Comparison of ENCODE assay signal across 8 mouse cellular contexts in genomic region chr5:145084822-145085221, GRCm38 (mm10). TPM values are rescaled to one million over a fixed set of nuclear protein-coding genes. Genes with fewer than 3 reads are reported as not detected.
DNase-seq lines count a peak whose midpoint lies in the region; ATAC-seq and TF ChIP-seq lines count a peak whose summit lies in the region.
"Had no signal": no experiment of that assay in that cellular context is flagged by ENCODE, and none has a peak within 500 bp of the region (broad histone marks: within the 10 kb centered on the region; RNA-seq: fewer than 3 reads in every experiment).

No protein-coding gene starts in this region.

- no peak for TF ChIP-seq POLR2A in lung, adult 2 months (IDR thresholded peaks at IDR 0.05; ENCODE audit: borderline replicate concordance, extremely low read depth, low read depth, low read length)

- H3K9me3 ChIP-seq in lung, postnatal 0 days (ENCODE audit: low read length) = no peaks in the 10 kb centered on the region
- no peaks in the 10 kb centered on the region for H3K9me3 ChIP-seq in forebrain, embryonic 15.5 days
- H3K9me3 ChIP-seq in liver, embryonic 12.5 days (replicated peaks) = no peaks in the 10 kb centered on the region
- no peaks in the 10 kb centered on the region for H3K9me3 ChIP-seq in stomach, postnatal 0 days (ENCODE audit: control insufficient read depth, low read length)

- no peak for TF ChIP-seq CTCF in lung, postnatal 0 days (IDR thresholded peaks at IDR 0.05)
- no peak for TF ChIP-seq CTCF in lung, adult 2 months (IDR thresholded peaks at IDR 0.05; ENCODE audit: insufficient read depth, low read length)
- TF ChIP-seq CTCF in stomach, postnatal 0 days (IDR thresholded peaks at IDR 0.05; ENCODE audit: low read depth) = no peak

- no peaks in the 10 kb centered on the region for H3K27me3 ChIP-seq in lung, postnatal 0 days (replicated peaks; ENCODE audit: insufficient read depth, low read length)
- H3K27me3 ChIP-seq in forebrain, embryonic 15.5 days = no peaks in the 10 kb centered on the region
- H3K27me3 ChIP-seq in liver, embryonic 12.5 days (replicated peaks) = no peaks in the 10 kb centered on the region
- no peaks in the 10 kb centered on the region for H3K27me3 ChIP-seq in stomach, postnatal 0 days (ENCODE audit: control insufficient read depth, insufficient read depth, low read length)

- H3K4me1 ChIP-seq in lung, postnatal 0 days (ENCODE audit: insufficient read depth, low read depth, low read length) = peaks cover 4% of the 10 kb centered on the region; the same call in 1 of the 2 replicates
- H3K4me1 ChIP-seq in lung, adult 2 months (ENCODE audit: control insufficient read depth, insufficient read depth, low read length) = peaks cover 9% of the 10 kb centered on the region; the same call in 1 of the 2 replicates
- H3K4me1 ChIP-seq in forebrain, embryonic 15.5 days = peaks cover 11% of the 10 kb centered on the region
- H3K4me1 ChIP-seq in liver, embryonic 12.5 days = peaks cover 31% of the 10 kb centered on the region
- H3K4me1 ChIP-seq in stomach, postnatal 0 days (replicated peaks; ENCODE audit: control insufficient read depth, insufficient read depth) = no peaks in the 10 kb centered on the region

- 44% methylated on average over 2 of the region's 2 CpGs for WGBS in lung, postnatal 0 days
- 47% methylated on average over 2 of the region's 2 CpGs for WGBS in lung, adult 2 months
- WGBS in forebrain, embryonic 15.5 days = 84% methylated on average over 2 of the region's 2 CpGs
- WGBS in liver, embryonic 12.5 days (ENCODE audit: insufficient replicate concordance) = 40% methylated on average over 2 of the region's 2 CpGs
- 36% methylated on average over 2 of the region's 2 CpGs for WGBS in stomach, postnatal 0 days

- H3K9ac ChIP-seq in lung, postnatal 0 days (replicated peaks; ENCODE audit: low read depth) = peak overlapping the region; percentile 93
- peak overlapping the region; percentile 90 for H3K9ac ChIP-seq in forebrain, embryonic 15.5 days (replicated peaks)
- H3K9ac ChIP-seq in liver, embryonic 12.5 days = peak overlapping the region; percentile 91
- H3K9ac ChIP-seq in stomach, postnatal 0 days (ENCODE audit: low read length) = peak overlapping the region; percentile 94; the same call in 1 of the 2 replicates

- H3K4me3 ChIP-seq in lung, postnatal 0 days (ENCODE audit: low read depth, low read length) = peak overlapping the region; percentile 89
- H3K4me3 ChIP-seq in lung, adult 2 months (replicated peaks; ENCODE audit: extremely low read depth, low read depth, low read length) = no peak overlapping the region
- H3K4me3 ChIP-seq in forebrain, embryonic 15.5 days = peak overlapping the region; percentile 71
- peak overlapping the region; percentile 78 for H3K4me3 ChIP-seq in liver, embryonic 12.5 days
- H3K4me3 ChIP-seq in stomach, postnatal 0 days (ENCODE audit: low read depth, low read length) = peak overlapping the region; percentile 92

- no peaks in the 10 kb centered on the region for H3K36me3 ChIP-seq in lung, postnatal 0 days (ENCODE audit: insufficient read depth, low read length)
- peaks cover 7% of the 10 kb centered on the region; the same call in 1 of the 2 replicates for H3K36me3 ChIP-seq in forebrain, embryonic 15.5 days
- H3K36me3 ChIP-seq in liver, embryonic 12.5 days = peaks cover 30% of the 10 kb centered on the region
- no peaks in the 10 kb centered on the region for H3K36me3 ChIP-seq in stomach, postnatal 0 days (ENCODE audit: control insufficient read depth, insufficient read depth, low read length)

- no peak overlapping the region for H3K27ac ChIP-seq in lung, postnatal 0 days (ENCODE audit: low read length)
- H3K27ac ChIP-seq in forebrain, embryonic 15.5 days (replicated peaks) = no peak overlapping the region
- 0 out of 2 replicates have a peak overlapping the region, but pooled peaks have one; percentile 22 for H3K27ac ChIP-seq in liver, embryonic 12.5 days
- H3K27ac ChIP-seq in stomach, postnatal 0 days (replicated peaks) = no peak overlapping the region; the same call in 1 of the 2 replicates

- peak overlapping the region; percentile 85 for H3K4me2 ChIP-seq in lung, postnatal 0 days (replicated peaks; ENCODE audit: low read depth, low read length)
- peak overlapping the region; percentile 85 for H3K4me2 ChIP-seq in forebrain, embryonic 15.5 days (replicated peaks)
- peak overlapping the region; percentile 84 for H3K4me2 ChIP-seq in liver, embryonic 12.5 days
- peak overlapping the region; percentile 53 for H3K4me2 ChIP-seq in stomach, postnatal 0 days (replicated peaks; ENCODE audit: low read depth)

- DNase-seq in lung, postnatal 0 days (ENCODE audit: low spot score) = no peak
- DNase-seq in lung, adult 2 months = no peak
- DNase-seq in stomach, postnatal 0 days (ENCODE audit: low spot score) = no peak
- DNase-seq in urinary bladder, adult 18-20 months (ENCODE audit: low spot score in 2 of 2) = no peak
- DNase-seq in adrenal gland, postnatal 36 days = no peak

- TF ChIP-seq EP300 in lung, postnatal 0 days (IDR thresholded peaks at IDR 0.05) = no peak
- TF ChIP-seq EP300 in stomach, postnatal 0 days (optimal IDR thresholded peaks at IDR 0.05) = no peak

- ATAC-seq in lung, postnatal 0 days = no peak
- ATAC-seq in forebrain, embryonic 15.5 days (replicated peaks) = no peak
- no peak for ATAC-seq in liver, embryonic 12.5 days
- ATAC-seq in stomach, postnatal 0 days (ENCODE audit: low FRiP score, low TSS enrichment) = no peak

RNA-seq across cellular contexts. Expression of gene Kpna7, which starts 1.0 kb away (rescaled TPM):
- polyA plus RNA-seq in lung, postnatal 0 days (2015; fragmentation: Nextera tagmentation; extraction: Ambion mirVana) = not detected in 2 replicates
- not detected in 2 replicates for polyA plus RNA-seq in lung, adult 2 months (2012; rRNA removed)
- not detected in 2 replicates for polyA plus RNA-seq in forebrain, embryonic 15.5 days (2015; fragmentation: Nextera tagmentation; extraction: Ambion mirVana)
- polyA plus RNA-seq in liver, embryonic 12.5 days (2016; fragmentation: Nextera tagmentation; extraction: Ambion mirVana) = 0.05 TPM in 2 replicates
- polyA plus RNA-seq in stomach, postnatal 0 days (2015; fragmentation: Nextera tagmentation; extraction: Ambion mirVana) = 0.10 and 0.17 TPM in 2 replicates
- total RNA-seq in adrenal gland, postnatal 36 days (2021) = not detected
- total RNA-seq: hematopoietic stem cell, adult 5-6 weeks had no signal

RNA-seq across cellular contexts. Expression of gene Arpc1a, which starts 1.2 kb away (rescaled TPM):
- 127 and 129 TPM in 2 replicates for polyA plus RNA-seq in lung, postnatal 0 days (2015; fragmentation: Nextera tagmentation; extraction: Ambion mirVana)
- 117 and 135 TPM in 2 replicates for polyA plus RNA-seq in lung, adult 2 months (2012; rRNA removed)
- 246 and 258 TPM in 2 replicates for polyA plus RNA-seq in forebrain, embryonic 15.5 days (2015; fragmentation: Nextera tagmentation; extraction: Ambion mirVana)
- polyA plus RNA-seq in liver, embryonic 12.5 days (2016; fragmentation: Nextera tagmentation; extraction: Ambion mirVana) = 74.5 and 75.5 TPM in 2 replicates
- polyA plus RNA-seq in stomach, postnatal 0 days (2015; fragmentation: Nextera tagmentation; extraction: Ambion mirVana) = 142 and 145 TPM in 2 replicates
- 100 to 1,000 TPM; 120 to 123 TPM for total RNA-seq in adrenal gland, postnatal 36 days (2021)

RNA-seq across cellular contexts. Expression of gene Arpc1b, which starts 29.2 kb away (rescaled TPM):
- 451 and 467 TPM in 2 replicates for polyA plus RNA-seq in lung, postnatal 0 days (2015; fragmentation: Nextera tagmentation; extraction: Ambion mirVana)
- 492 and 519 TPM in 2 replicates for polyA plus RNA-seq in lung, adult 2 months (2012; rRNA removed)
- 57.0 and 60.4 TPM in 2 replicates for polyA plus RNA-seq in forebrain, embryonic 15.5 days (2015; fragmentation: Nextera tagmentation; extraction: Ambion mirVana)
- 175 and 180 TPM in 2 replicates for polyA plus RNA-seq in liver, embryonic 12.5 days (2016; fragmentation: Nextera tagmentation; extraction: Ambion mirVana)
- 283 and 304 TPM in 2 replicates for polyA plus RNA-seq in stomach, postnatal 0 days (2015; fragmentation: Nextera tagmentation; extraction: Ambion mirVana)
- 100 to 1,000 TPM; 241 to 271 TPM for total RNA-seq in adrenal gland, postnatal 36 days (2021)

RNA-seq across cellular contexts. Expression of gene 1700018F24Rik, which starts 42.0 kb away (rescaled TPM):
- 0.56 and 0.73 TPM in 2 replicates for polyA plus RNA-seq in lung, postnatal 0 days (2015; fragmentation: Nextera tagmentation; extraction: Ambion mirVana)
- not detected in 2 replicates for polyA plus RNA-seq in lung, adult 2 months (2012; rRNA removed)
- polyA plus RNA-seq in forebrain, embryonic 15.5 days (2015; fragmentation: Nextera tagmentation; extraction: Ambion mirVana) = not detected in 2 replicates
- not detected in 2 replicates for polyA plus RNA-seq in liver, embryonic 12.5 days (2016; fragmentation: Nextera tagmentation; extraction: Ambion mirVana)
- polyA plus RNA-seq in stomach, postnatal 0 days (2015; fragmentation: Nextera tagmentation; extraction: Ambion mirVana) = not detected in 2 replicates
- not detected for total RNA-seq in adrenal gland, postnatal 36 days (2021)
- total RNA-seq: hematopoietic stem cell, adult 5-6 weeks had no signal

RNA-seq across cellular contexts. Expression of gene Gm4871, which starts 52.3 kb away (rescaled TPM):
- polyA plus RNA-seq in lung, postnatal 0 days (2015; fragmentation: Nextera tagmentation; extraction: Ambion mirVana) = not detected in 2 replicates
- not detected in 2 replicates for polyA plus RNA-seq in lung, adult 2 months (2012; rRNA removed)
- polyA plus RNA-seq in forebrain, embryonic 15.5 days (2015; fragmentation: Nextera tagmentation; extraction: Ambion mirVana) = not detected in 2 replicates
- polyA plus RNA-seq in liver, embryonic 12.5 days (2016; fragmentation: Nextera tagmentation; extraction: Ambion mirVana) = not detected in 2 replicates
- not detected in 2 replicates for polyA plus RNA-seq in stomach, postnatal 0 days (2015; fragmentation: Nextera tagmentation; extraction: Ambion mirVana)
- not detected for total RNA-seq in adrenal gland, postnatal 36 days (2021)
- total RNA-seq: hematopoietic stem cell, adult 5-6 weeks had no signal
